Mouse (Mus musculus): ENCODE results near the gene Klk1b8. TPM values are rescaled to one million over a fixed set of nuclear protein-coding genes. Genes with fewer than 3 reads are reported as not detected.
"Not testable (repeated sequence)": the region's sequence is repeated elsewhere in the genome, so short reads cannot be mapped to it uniquely, and the experiment has no call there.

Klk1b8 gene
- polyA plus RNA-seq, 1 experiment from 2014 or later = not detected

GRCm38 (mm10) chr7:43936551-43936950, 13.9 kb upstream of the Klk1b8 start:
- H3K4me3 ChIP-seq = no peak overlapping the region
- H3K9ac ChIP-seq = no peak overlapping the region
- H3K27me3 ChIP-seq = no peaks in the 10 kb centered on the region
- H3K4me2 ChIP-seq = no peak overlapping the region
- H3K36me3 ChIP-seq = no peaks in the 10 kb centered on the region
- WGBS = 90% methylated on average over 14 of the region's 14 CpGs
- H3K4me1 ChIP-seq (replicated peaks) = no peaks in the 10 kb centered on the region
- no peak for ATAC-seq (ENCODE audit: low FRiP score)
- no peak overlapping the region for H3K27ac ChIP-seq
- H3K9me3 ChIP-seq = no peaks in the 10 kb centered on the region

- not testable (repeated sequence) for H3K27me3 ChIP-seq; ATAC-seq (ENCODE audit: low FRiP score); H3K4me1 ChIP-seq (replicated peaks); H3K9ac ChIP-seq; H3K4me3 ChIP-seq; H3K36me3 ChIP-seq; H3K4me2 ChIP-seq; H3K9me3 ChIP-seq; H3K27ac ChIP-seq
- WGBS = 74% methylated on average over 3 of the region's 3 CpGs
These were observed 8.2 kb upstream of the Klk1b8 start for GRCm38 (mm10) chr7:43942293-43942692.

- no peak for ATAC-seq (ENCODE audit: low FRiP score)
- 82% methylated on average over 3 of the region's 3 CpGs for WGBS
- Histone ChIP-seq H3K4me1 (replicated peaks) (no peaks in the 10 kb centered on the region), H3K27me3 (no peaks in the 10 kb centered on the region), H3K9ac (no peak overlapping the region), H3K36me3 (no peaks in the 10 kb centered on the region), H3K27ac (no peak overlapping the region), H3K4me3 (no peak overlapping the region), H3K4me2 (no peak overlapping the region), H3K9me3 (no peaks in the 10 kb centered on the region)
These were observed 5.7 kb upstream of the Klk1b8 start for GRCm38 (mm10) chr7:43944727-43945264.

GRCm38 (mm10) chr7:43952703-43953102, 2.2 kb downstream of the Klk1b8 start:
- Histone ChIP-seq H3K9me3 (no peaks in the 10 kb centered on the region), H3K27ac (no peak overlapping the region), H3K4me3 (no peak overlapping the region), H3K4me2 (no peak overlapping the region), H3K9ac (no peak overlapping the region), H3K27me3 (no peaks in the 10 kb centered on the region), H3K4me1 (replicated peaks) (no peaks in the 10 kb centered on the region), H3K36me3 (no peaks in the 10 kb centered on the region)
- 70% methylated on average over 4 of the region's 4 CpGs for WGBS
- ATAC-seq (ENCODE audit: low FRiP score) = no peak

- no peaks in the 10 kb centered on the region for H3K36me3 ChIP-seq
- no peak for ATAC-seq (ENCODE audit: low FRiP score)
- H3K4me3 ChIP-seq = no peak within 1 kb of the TSS
- H3K27me3 ChIP-seq = no peaks in the 10 kb centered on the region
- 65% methylated on average over 3 of the region's 3 CpGs for WGBS
- no peaks in the 10 kb centered on the region for H3K9me3 ChIP-seq
- H3K4me1 ChIP-seq (replicated peaks) = no peaks in the 10 kb centered on the region
- no peak within 1 kb of the TSS for H3K9ac ChIP-seq
- H3K4me2 ChIP-seq = no peak within 1 kb of the TSS
- no peak within 1 kb of the TSS for H3K27ac ChIP-seq
These were observed 16.0 kb downstream of the Klk1b8 start, which contains the start of gene Klk1b1 for GRCm38 (mm10) chr7:43966451-43966850. Klk1b1 (plus strand) TSS chr7:43966751.

- no peak for ATAC-seq (ENCODE audit: low FRiP score)
- Histone ChIP-seq H3K4me3 (no peak overlapping the region), H3K27me3 (no peaks in the 10 kb centered on the region), H3K27ac (no peak overlapping the region), H3K4me1 (replicated peaks) (no peaks in the 10 kb centered on the region), H3K4me2 (no peak overlapping the region), H3K9ac (no peak overlapping the region), H3K9me3 (no peaks in the 10 kb centered on the region), H3K36me3 (no peaks in the 10 kb centered on the region)
- 83% methylated on average over 3 of the region's 3 CpGs for WGBS
These were observed 16.6 kb downstream of the Klk1b8 start for GRCm38 (mm10) chr7:43967058-43967457.

GRCm38 (mm10) chr7:43967612-43968011, 17.1 kb downstream of the Klk1b8 start:
- Histone ChIP-seq H3K27me3 (no peaks in the 10 kb centered on the region), H3K4me1 (replicated peaks) (no peaks in the 10 kb centered on the region), H3K4me2 (no peak overlapping the region), H3K4me3 (no peak overlapping the region), H3K36me3 (no peaks in the 10 kb centered on the region), H3K9ac (no peak overlapping the region), H3K9me3 (no peaks in the 10 kb centered on the region), H3K27ac (no peak overlapping the region)
- 88% methylated on average over 2 of the region's 2 CpGs for WGBS
- no peak for ATAC-seq (ENCODE audit: low FRiP score)

- H3K36me3 ChIP-seq; H3K27me3 ChIP-seq; ATAC-seq (ENCODE audit: low FRiP score); H3K4me2 ChIP-seq; H3K27ac ChIP-seq; H3K9me3 ChIP-seq; H3K9ac ChIP-seq; H3K4me1 ChIP-seq (replicated peaks); H3K4me3 ChIP-seq: not testable (repeated sequence)
- 85% methylated on average over 1 of the region's 1 CpGs for WGBS
These were observed 25.3 kb downstream of the Klk1b8 start, which contains the start of gene Klk1b9 for GRCm38 (mm10) chr7:43975761-43976160. Klk1b9 (plus strand) TSS chr7:43976061.

- no peak overlapping the region for H3K9ac ChIP-seq
- H3K9me3 ChIP-seq = no peaks in the 10 kb centered on the region
- H3K4me2 ChIP-seq = no peak overlapping the region
- ATAC-seq (ENCODE audit: low FRiP score) = no peak
- H3K4me1 ChIP-seq (replicated peaks) = no peaks in the 10 kb centered on the region
- no peak overlapping the region for H3K4me3 ChIP-seq
- no peak overlapping the region for H3K27ac ChIP-seq
- H3K27me3 ChIP-seq = no peaks in the 10 kb centered on the region
- H3K36me3 ChIP-seq = no peaks in the 10 kb centered on the region
These were observed 35.2 kb downstream of the Klk1b8 start for GRCm38 (mm10) chr7:43985657-43986056.

GRCm38 (mm10) chr7:43994821-43995220, 44.4 kb downstream of the Klk1b8 start:
- not testable (repeated sequence) for H3K9me3 ChIP-seq; H3K4me3 ChIP-seq; H3K27me3 ChIP-seq; H3K36me3 ChIP-seq; ATAC-seq (ENCODE audit: low FRiP score); H3K4me2 ChIP-seq; H3K9ac ChIP-seq; H3K4me1 ChIP-seq (replicated peaks); H3K27ac ChIP-seq
- 81% methylated on average over 1 of the region's 1 CpGs for WGBS

- not testable (repeated sequence) for H3K4me1 ChIP-seq (replicated peaks); ATAC-seq (ENCODE audit: low FRiP score); H3K27me3 ChIP-seq; H3K9ac ChIP-seq; H3K4me2 ChIP-seq; H3K27ac ChIP-seq; H3K9me3 ChIP-seq; H3K36me3 ChIP-seq; H3K4me3 ChIP-seq
- WGBS = 81% methylated on average over 4 of the region's 4 CpGs
These were observed 45.1 kb downstream of the Klk1b8 start, which contains the start of gene Klk1b11 for GRCm38 (mm10) chr7:43995577-43995976. Klk1b11 (plus strand) TSS chr7:43995877.
